Comparison of ENCODE assay signal across 13 mouse cellular contexts in the genomic region with DNA sequence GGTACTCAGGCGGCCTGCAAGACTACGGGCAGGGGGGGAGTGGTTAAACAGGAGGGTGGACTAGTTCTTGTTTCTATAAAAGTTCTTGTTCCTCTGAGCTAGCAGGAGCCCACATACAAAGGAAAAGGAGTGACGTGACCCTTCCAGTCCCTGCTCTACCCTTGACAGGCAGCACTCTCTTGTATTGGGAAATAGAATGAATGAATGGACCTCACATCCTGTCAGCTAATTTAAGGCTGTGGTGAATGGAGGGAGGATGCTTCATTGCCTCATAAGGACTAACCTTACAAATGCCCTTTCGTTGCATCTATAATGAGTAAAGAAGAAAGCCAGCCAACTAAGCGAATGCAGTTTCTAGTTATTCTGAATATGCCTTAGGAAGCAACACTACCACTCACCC. TPM values are rescaled to one million over a fixed set of nuclear protein-coding genes. Genes with fewer than 3 reads are reported as not detected.
DNase-seq lines count a peak whose midpoint lies in the region; ATAC-seq and TF ChIP-seq lines count a peak whose summit lies in the region.
"Had no signal": no experiment of that assay in that cellular context is flagged by ENCODE, and none has a peak within 500 bp of the region (broad histone marks: within the 10 kb centered on the region; RNA-seq: fewer than 3 reads in every experiment).

No protein-coding gene starts in this region.

- H3K79me2 ChIP-seq in heart, adult 2 months (replicated peaks; ENCODE audit: control insufficient read depth, insufficient read depth, low read length), result no peaks in the 10 kb centered on the region

- no peak for ATAC-seq in heart, embryonic 13.5 days (ENCODE audit: extremely low read depth, insufficient number of reproducible peaks, low FRiP score, low TSS enrichment)
- ATAC-seq in lung, embryonic 15.5 days (ENCODE audit: borderline replicate concordance, extremely low read depth, low FRiP score, low TSS enrichment), result no peak
- ATAC-seq in forebrain, embryonic 16.5 days, result peak; percentile 38; the same call in 1 of the 2 replicates
- ATAC-seq in stomach, postnatal 0 days (ENCODE audit: low FRiP score, low TSS enrichment), result no peak
- no peak for ATAC-seq in midbrain, embryonic 11.5 days (ENCODE audit: low FRiP score)
- ATAC-seq: CD4-positive, CD25-positive, alpha-beta regulatory T cell, adult 4 months had no signal

- H3K27me3 ChIP-seq in heart, embryonic 13.5 days (replicated peaks), result no peaks in the 10 kb centered on the region
- no peaks in the 10 kb centered on the region for H3K27me3 ChIP-seq in heart, adult 2 months (ENCODE audit: control insufficient read depth, insufficient read depth, low read length)
- no peaks in the 10 kb centered on the region for H3K27me3 ChIP-seq in lung, embryonic 15.5 days
- no peaks in the 10 kb centered on the region for H3K27me3 ChIP-seq in forebrain, embryonic 16.5 days (replicated peaks; ENCODE audit: control insufficient read depth, insufficient read depth, low read length)
- H3K27me3 ChIP-seq in stomach, postnatal 0 days (ENCODE audit: control insufficient read depth, insufficient read depth, low read length), result no peaks in the 10 kb centered on the region
- H3K27me3 ChIP-seq in midbrain, embryonic 11.5 days (ENCODE audit: control insufficient read depth, insufficient read depth, low read length), result no peaks in the 10 kb centered on the region
- H3K27me3 ChIP-seq: limb, embryonic 13.5 days; neural tube, embryonic 13.5 days had no signal

- no peak overlapping the region for H3K4me2 ChIP-seq in heart, embryonic 13.5 days
- H3K4me2 ChIP-seq in lung, embryonic 15.5 days, result no peak overlapping the region
- no peak overlapping the region for H3K4me2 ChIP-seq in forebrain, embryonic 16.5 days (ENCODE audit: low read length)
- H3K4me2 ChIP-seq in stomach, postnatal 0 days (replicated peaks; ENCODE audit: low read depth), result no peak overlapping the region
- H3K4me2 ChIP-seq in midbrain, embryonic 11.5 days, result no peak overlapping the region
- H3K4me2 ChIP-seq: limb, embryonic 13.5 days; neural tube, embryonic 13.5 days had no signal

- H3K27ac ChIP-seq in heart, embryonic 13.5 days (replicated peaks), result peak overlapping the region; percentile 84
- H3K27ac ChIP-seq in heart, adult 2 months, result no peak overlapping the region
- H3K27ac ChIP-seq in lung, embryonic 15.5 days, result peak overlapping the region; percentile 62; the same call in 1 of the 2 replicates
- no peak overlapping the region for H3K27ac ChIP-seq in forebrain, embryonic 16.5 days (ENCODE audit: low read length)
- H3K27ac ChIP-seq in stomach, postnatal 0 days (replicated peaks), result peak overlapping the region; percentile 58
- no peak overlapping the region for H3K27ac ChIP-seq in midbrain, embryonic 11.5 days (ENCODE audit: low read depth, low read length)
- H3K27ac ChIP-seq: limb, embryonic 13.5 days; neural tube, embryonic 13.5 days had no signal

- H3K4me1 ChIP-seq in heart, embryonic 13.5 days, result peaks cover 25% of the 10 kb centered on the region
- H3K4me1 ChIP-seq in heart, adult 2 months (ENCODE audit: control insufficient read depth, insufficient read depth, low read length), result peaks cover 10% of the 10 kb centered on the region
- H3K4me1 ChIP-seq in lung, embryonic 15.5 days, result peaks cover 10% of the 10 kb centered on the region; the same call in 1 of the 2 replicates
- peaks cover 12% of the 10 kb centered on the region for H3K4me1 ChIP-seq in forebrain, embryonic 16.5 days (replicated peaks; ENCODE audit: control insufficient read depth, insufficient read depth, low read length)
- no peaks in the 10 kb centered on the region; the same call in 1 of the 2 replicates for H3K4me1 ChIP-seq in stomach, postnatal 0 days (replicated peaks; ENCODE audit: control insufficient read depth, insufficient read depth)
- H3K4me1 ChIP-seq in midbrain, embryonic 11.5 days (ENCODE audit: control insufficient read depth, insufficient read depth, low read length), result no peaks in the 10 kb centered on the region
- H3K4me1 ChIP-seq: neural tube, embryonic 13.5 days had no signal

- TF ChIP-seq CTCF in heart, adult 2 months (IDR thresholded peaks at IDR 0.05), result no peak
- TF ChIP-seq CTCF in stomach, postnatal 0 days (IDR thresholded peaks at IDR 0.05; ENCODE audit: low read depth), result no peak

- no peak for DNase-seq in heart, adult 2 months
- no peak for DNase-seq in lung, postnatal 10 days
- DNase-seq in stomach, postnatal 0 days (ENCODE audit: low spot score), result no peak
- DNase-seq in midbrain, embryonic 11.5 days (ENCODE audit: low spot score, missing footprints), result no peak
- no peak for DNase-seq in ovary, postnatal 14 days (ENCODE audit: low spot score)
- DNase-seq: thymus, adult 2 months had no signal

- no peak overlapping the region for H3K4me3 ChIP-seq in heart, embryonic 13.5 days
- H3K4me3 ChIP-seq in heart, adult 2 months, result no peak overlapping the region
- H3K4me3 ChIP-seq in lung, embryonic 15.5 days, result no peak overlapping the region
- H3K4me3 ChIP-seq in forebrain, embryonic 16.5 days (replicated peaks; ENCODE audit: low read length), result no peak overlapping the region
- no peak overlapping the region for H3K4me3 ChIP-seq in stomach, postnatal 0 days (ENCODE audit: low read depth, low read length)
- no peak overlapping the region for H3K4me3 ChIP-seq in midbrain, embryonic 11.5 days (ENCODE audit: low read depth, low read length)
- H3K4me3 ChIP-seq: limb, embryonic 13.5 days; neural tube, embryonic 13.5 days had no signal

- H3K9ac ChIP-seq in heart, embryonic 13.5 days, result no peak overlapping the region
- no peak overlapping the region for H3K9ac ChIP-seq in heart, adult 2 months (ENCODE audit: low read depth, low read length)
- no peak overlapping the region for H3K9ac ChIP-seq in lung, embryonic 15.5 days
- H3K9ac ChIP-seq in forebrain, embryonic 16.5 days (replicated peaks; ENCODE audit: low read depth, low read length), result no peak overlapping the region
- H3K9ac ChIP-seq in stomach, postnatal 0 days (ENCODE audit: low read length), result no peak overlapping the region
- no peak overlapping the region for H3K9ac ChIP-seq in midbrain, embryonic 11.5 days (ENCODE audit: low read length)
- H3K9ac ChIP-seq: limb, embryonic 13.5 days; neural tube, embryonic 13.5 days had no signal

- TF ChIP-seq EP300 in heart, adult 2 months (IDR thresholded peaks at IDR 0.05; ENCODE audit: insufficient read depth, low read depth, low read length), result no peak
- no peak for TF ChIP-seq EP300 in stomach, postnatal 0 days (optimal IDR thresholded peaks at IDR 0.05)

- WGBS in heart, embryonic 13.5 days, result 75% methylated on average over 5 of the region's 5 CpGs
- WGBS in heart, adult 2 months, result 49% methylated on average over 5 of the region's 5 CpGs
- 61% methylated on average over 5 of the region's 5 CpGs for WGBS in lung, embryonic 15.5 days
- WGBS in forebrain, embryonic 16.5 days, result 18% methylated on average over 5 of the region's 5 CpGs
- WGBS in stomach, postnatal 0 days, result 61% methylated on average over 5 of the region's 5 CpGs
- WGBS in midbrain, embryonic 11.5 days, result 73% methylated on average over 5 of the region's 5 CpGs

- H3K9me3 ChIP-seq in heart, embryonic 13.5 days, result no peaks in the 10 kb centered on the region
- H3K9me3 ChIP-seq in lung, embryonic 15.5 days, result no peaks in the 10 kb centered on the region
- no peaks in the 10 kb centered on the region for H3K9me3 ChIP-seq in forebrain, embryonic 16.5 days (ENCODE audit: control insufficient read depth, low read length)
- H3K9me3 ChIP-seq in stomach, postnatal 0 days (ENCODE audit: control insufficient read depth, low read length), result no peaks in the 10 kb centered on the region
- no peaks in the 10 kb centered on the region for H3K9me3 ChIP-seq in midbrain, embryonic 11.5 days (ENCODE audit: control insufficient read depth, low read length)
- H3K9me3 ChIP-seq: limb, embryonic 13.5 days; neural tube, embryonic 13.5 days had no signal

- no peak for TF ChIP-seq POLR2A in heart, adult 2 months (IDR thresholded peaks at IDR 0.05; ENCODE audit: insufficient read depth, low read depth, low read length)

- peaks cover 6% of the 10 kb centered on the region; the same call in 1 of the 2 replicates for H3K36me3 ChIP-seq in heart, embryonic 13.5 days
- H3K36me3 ChIP-seq in heart, adult 2 months (ENCODE audit: control insufficient read depth, insufficient read depth, low read length), result no peaks in the 10 kb centered on the region
- 0 out of 2 replicates have a peak, but pooled peaks cover 3% of the 10 kb centered on the region for H3K36me3 ChIP-seq in lung, embryonic 15.5 days
- H3K36me3 ChIP-seq in forebrain, embryonic 16.5 days (ENCODE audit: control insufficient read depth, insufficient read depth), result no peaks in the 10 kb centered on the region
- H3K36me3 ChIP-seq in stomach, postnatal 0 days (ENCODE audit: control insufficient read depth, insufficient read depth, low read length), result no peaks in the 10 kb centered on the region
- no peaks in the 10 kb centered on the region for H3K36me3 ChIP-seq in midbrain, embryonic 11.5 days (ENCODE audit: control insufficient read depth, insufficient read depth, low read length)

- intact Hi-C loops in heart, adult 2 months (cut with DNase I), result no loop called here

RNA-seq across cellular contexts. Expression of gene Slc24a1, which starts 25.6 kb away (rescaled TPM):
- 0.04 and 0.05 TPM in 2 replicates for polyA plus RNA-seq in heart, embryonic 13.5 days (2015; fragmentation: Nextera tagmentation; extraction: Ambion mirVana)
- under 1 TPM; 0.05 to 0.10 TPM for total RNA-seq in heart, adult 2 months (2021)
- polyA plus RNA-seq in heart, adult 2 months (2012; rRNA removed), result 0.02 TPM in 1 of 2 replicates, not detected in the other
- polyA plus RNA-seq in lung, embryonic 15.5 days (2015; fragmentation: Nextera tagmentation; extraction: Ambion mirVana), result 0.06 and 0.07 TPM in 2 replicates
- 0.10 and 0.25 TPM in 2 replicates for polyA plus RNA-seq in forebrain, embryonic 16.5 days (2015; fragmentation: Nextera tagmentation; extraction: Ambion mirVana)
- 0.01 and 0.05 TPM in 2 replicates for polyA plus RNA-seq in stomach, postnatal 0 days (2015; fragmentation: Nextera tagmentation; extraction: Ambion mirVana)
- not detected in 2 replicates for polyA plus RNA-seq in midbrain, embryonic 11.5 days (2014; fragmentation: Nextera tagmentation; extraction: Ambion mirVana)
- polyA plus RNA-seq: kidney, embryonic 14.5 days had no signal

RNA-seq across cellular contexts. Expression of gene Ints14, which starts 34.9 kb away (rescaled TPM):
- polyA plus RNA-seq in heart, embryonic 13.5 days (2015; fragmentation: Nextera tagmentation; extraction: Ambion mirVana), result 40.1 and 40.7 TPM in 2 replicates
- 10 to 100 TPM; 14.0 to 15.3 TPM for total RNA-seq in heart, adult 2 months (2021)
- 11.0 and 20.5 TPM in 2 replicates for polyA plus RNA-seq in heart, adult 2 months (2012; rRNA removed)
- polyA plus RNA-seq in lung, embryonic 15.5 days (2015; fragmentation: Nextera tagmentation; extraction: Ambion mirVana), result 53.8 and 57.0 TPM in 2 replicates
- polyA plus RNA-seq in forebrain, embryonic 16.5 days (2015; fragmentation: Nextera tagmentation; extraction: Ambion mirVana), result 43.2 and 48.1 TPM in 2 replicates
- 25.0 and 25.8 TPM in 2 replicates for polyA plus RNA-seq in stomach, postnatal 0 days (2015; fragmentation: Nextera tagmentation; extraction: Ambion mirVana)
- 78.5 and 84.3 TPM in 2 replicates for polyA plus RNA-seq in midbrain, embryonic 11.5 days (2014; fragmentation: Nextera tagmentation; extraction: Ambion mirVana)

Comparison
In these comparisons a context has a peak if more than half of its experiments do, and no peak if none do; other contexts are left out.
1. H3K27ac ChIP-seq: peak in heart, embryonic 13.5 days (single experiment), lung, embryonic 15.5 days (single experiment) and stomach, postnatal 0 days (single experiment); none in heart, adult 2 months (single experiment), forebrain, embryonic 16.5 days (single experiment) and midbrain, embryonic 11.5 days (single experiment).